In the genomic region with DNA sequence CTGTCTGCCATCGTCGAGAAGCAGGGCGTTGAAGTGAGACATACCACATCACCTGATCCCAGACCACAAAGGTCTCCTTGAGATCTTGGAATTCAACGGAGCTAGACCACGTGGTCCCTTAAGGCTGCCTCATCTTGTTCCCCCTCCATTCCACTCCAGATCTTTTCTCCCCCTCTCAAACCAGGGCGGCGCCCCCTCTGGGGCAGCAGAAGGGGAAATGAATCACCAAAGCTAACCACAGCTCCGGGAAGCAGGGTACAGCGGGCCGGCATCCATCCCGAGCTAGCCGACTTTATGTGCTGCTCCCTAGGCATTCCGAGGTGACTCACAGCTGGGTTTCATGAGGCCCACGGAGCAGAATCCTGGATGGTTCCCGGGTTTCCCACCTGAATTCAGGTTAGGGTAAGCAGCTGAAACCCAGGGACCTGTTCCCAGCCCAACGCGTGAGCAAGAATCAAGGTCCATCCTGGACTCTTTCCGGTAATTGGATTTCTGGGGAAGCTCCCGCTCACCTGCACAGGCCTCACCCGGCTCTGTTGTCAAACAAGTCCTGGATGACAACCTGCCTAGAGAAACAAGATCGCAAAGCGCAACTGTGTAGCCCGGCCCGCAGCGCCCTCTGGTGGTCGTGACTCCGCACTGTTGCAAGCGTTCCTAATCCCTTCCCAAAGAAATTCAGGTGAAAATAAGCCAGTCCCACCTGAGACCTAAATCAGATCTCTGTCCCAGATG, we compare ENCODE assay signal across 8 mouse cellular contexts. TPM values are rescaled to one million over a fixed set of nuclear protein-coding genes. Genes with fewer than 3 reads are reported as not detected.
DNase-seq lines count a peak whose midpoint lies in the region; ATAC-seq and TF ChIP-seq lines count a peak whose summit lies in the region.

A gene (minus strand): TSS at position 556 of the 732 bp plus-strand sequence.

- WGBS in hindbrain, embryonic 14.5 days, result 1% methylated on average over 28 of the region's 28 CpGs

- peaks cover 43% of the 10 kb centered on the region for H3K4me1 ChIP-seq in hindbrain, embryonic 14.5 days (replicated peaks; ENCODE audit: control insufficient read depth, insufficient read depth, low read length)

- peak; percentile 86 for DNase-seq in Patski (ENCODE audit: low read depth, low spot score)
- DNase-seq in cerebellum, postnatal 14 days, result peak; percentile 95 to 98
- DNase-seq in frontal cortex, postnatal 25 days (ENCODE audit: low spot score in 2 of 2), result peak; percentile 79 to 84
- DNase-seq in hindbrain, embryonic 14.5 days (ENCODE audit: low spot score), result peak; percentile 94
- peak; percentile 77 to 85 for DNase-seq in layer of hippocampus, postnatal 36 days
- DNase-seq in lung, postnatal 36 days, result peak; percentile 88
- DNase-seq in retina, embryonic 14.5 days (ENCODE audit: low spot score), result peak; percentile 91
- peak; percentile 90 for DNase-seq in thymus, postnatal 4 days

- H3K9me3 ChIP-seq in hindbrain, embryonic 14.5 days (ENCODE audit: control insufficient read depth, low read length), result no peaks in the 10 kb centered on the region

- no peaks in the 10 kb centered on the region for H3K36me3 ChIP-seq in hindbrain, embryonic 14.5 days (replicated peaks; ENCODE audit: control insufficient read depth, insufficient read depth)

- peak within 1 kb of the TSS; percentile 43 for H3K27ac ChIP-seq in hindbrain, embryonic 14.5 days

- peak; percentile 40 for ATAC-seq in Patski
- peak; percentile 64 for ATAC-seq in hindbrain, embryonic 14.5 days (ENCODE audit: low FRiP score)

- no peaks in the 10 kb centered on the region for H3K27me3 ChIP-seq in Patski
- H3K27me3 ChIP-seq in hindbrain, embryonic 14.5 days (ENCODE audit: control insufficient read depth, insufficient read depth, low read length), result no peaks in the 10 kb centered on the region

- POLR2A ChIA-PET in Patski (lab: Charles Lee), result interaction anchor here (1.1 to 2.0 kb wide), 6 partner anchors 11 to 100 kb away, joined by 3 to 12 read pairs (median 4); a partner anchor contains a TSS

- peak within 1 kb of the TSS; percentile 85 for H3K4me2 ChIP-seq in hindbrain, embryonic 14.5 days (replicated peaks)

- in situ Hi-C loops in Patski (cut with MboI; ENCODE audit: low pct_unique_long_range_greater_than_20kb), result no loop called here

- CTCF ChIA-PET in Patski (lab: Charles Lee), result interaction anchor here (0.8 to 3.3 kb wide), 11 partner anchors 9 to 117 kb away, joined by 3 to 17 read pairs (median 6); a partner anchor contains a TSS

- peak within 1 kb of the TSS; percentile 62 for H3K4me3 ChIP-seq in hindbrain, embryonic 14.5 days (replicated peaks; ENCODE audit: low read length)

- TF ChIP-seq CTCF in Patski (IDR thresholded peaks at IDR 0.05), result no peak

- H3K9ac ChIP-seq in hindbrain, embryonic 14.5 days, result peak within 1 kb of the TSS; percentile 77

RNA-seq across cellular contexts. Expression of the gene that starts here (rescaled TPM):
- polyA plus RNA-seq in Patski (2021), result 25.6 TPM
- 11.2 and 14.2 TPM in 2 replicates for polyA plus RNA-seq in hindbrain, embryonic 14.5 days (2014; fragmentation: Nextera tagmentation; extraction: Ambion mirVana)
- total RNA-seq in layer of hippocampus, postnatal 36 days (2021), result 10 to 100 TPM; 16.1 to 17.1 TPM

Comparison
In these comparisons a context has a peak if more than half of its experiments do, and no peak if none do; other contexts are left out.
1. Peak in every context shown above with its lines: DNase-seq, ATAC-seq, H3K4me3 ChIP-seq and H3K27ac ChIP-seq.